Mouse (Mus musculus): ENCODE data around the gene Gm14214. TPM values are rescaled to one million over a fixed set of nuclear protein-coding genes. Genes with fewer than 3 reads are reported as not detected.

The Gm14214 gene
- polyA plus RNA-seq, 1 experiment from 2014 or later = not detected

GRCm38 (mm10) chr2:154731916-154732315 is 37.9 kb downstream of the Gm14214 start:
- no peak overlapping the region for H3K4me3 ChIP-seq (ENCODE audit: low read depth, low read length)
- no peak overlapping the region for H3K4me2 ChIP-seq (ENCODE audit: low read depth, severe bottlenecking)
- no peak for DNase-seq (ENCODE audit: low spot score)
- H3K27me3 ChIP-seq (ENCODE audit: control insufficient read depth, insufficient read depth, low read length) = no peaks in the 10 kb centered on the region
- no peak for ATAC-seq (ENCODE audit: insufficient number of reproducible peaks, low FRiP score, low TSS enrichment, low read depth)
- no peaks in the 10 kb centered on the region for H3K36me3 ChIP-seq (ENCODE audit: control insufficient read depth, insufficient read depth, low read length)
- no peak overlapping the region for H3K9ac ChIP-seq (ENCODE audit: low read length)
- no peak overlapping the region for H3K27ac ChIP-seq (replicated peaks; ENCODE audit: low read depth, low read length)
- H3K9me3 ChIP-seq (ENCODE audit: control insufficient read depth, low read length) = no peaks in the 10 kb centered on the region
- H3K4me1 ChIP-seq (ENCODE audit: control insufficient read depth, insufficient read depth, low read length) = peaks cover 4% of the 10 kb centered on the region; the same call in 1 of the 2 replicates
- WGBS = 62% methylated on average over 2 of the region's 2 CpGs

DNA sequence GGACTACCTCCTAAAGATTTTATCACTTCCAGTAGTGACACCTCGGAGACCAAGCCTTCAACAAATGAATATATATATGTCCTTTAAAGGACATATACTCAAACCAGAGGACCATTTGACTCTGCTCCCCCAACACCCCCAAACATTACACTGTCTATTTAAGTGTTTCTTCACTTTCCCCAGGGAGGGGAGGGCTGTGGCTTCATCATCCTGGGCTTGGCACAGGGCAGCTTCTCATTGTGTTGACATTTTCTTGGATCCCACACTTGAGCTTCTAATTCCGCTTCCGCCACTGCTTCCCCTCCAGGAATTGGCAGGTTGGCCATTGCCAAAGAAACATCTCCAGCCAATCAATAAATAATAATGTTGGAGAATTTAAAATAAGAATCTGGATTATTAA is 39.0 kb downstream of the Gm14214 start:
- DNase-seq (ENCODE audit: low spot score) (no peak), ATAC-seq (ENCODE audit: insufficient number of reproducible peaks, low FRiP score, low TSS enrichment, low read depth) (no peak)
- H3K36me3 ChIP-seq (ENCODE audit: control insufficient read depth, insufficient read depth, low read length) = no peaks in the 10 kb centered on the region
- H3K27ac ChIP-seq (replicated peaks; ENCODE audit: low read depth, low read length) = no peak overlapping the region
- no peaks in the 10 kb centered on the region for H3K9me3 ChIP-seq (ENCODE audit: control insufficient read depth, low read length)
- H3K4me1 ChIP-seq (ENCODE audit: control insufficient read depth, insufficient read depth, low read length) = peaks cover 4% of the 10 kb centered on the region; the same call in 1 of the 2 replicates
- H3K4me2 ChIP-seq (ENCODE audit: low read depth, severe bottlenecking) = no peak overlapping the region
- H3K27me3 ChIP-seq (ENCODE audit: control insufficient read depth, insufficient read depth, low read length) = no peaks in the 10 kb centered on the region
- WGBS = 85% methylated on average over 3 of the region's 3 CpGs
- H3K4me3 ChIP-seq (ENCODE audit: low read depth, low read length) = no peak overlapping the region
- H3K9ac ChIP-seq (ENCODE audit: low read length) = no peak overlapping the region

DNA sequence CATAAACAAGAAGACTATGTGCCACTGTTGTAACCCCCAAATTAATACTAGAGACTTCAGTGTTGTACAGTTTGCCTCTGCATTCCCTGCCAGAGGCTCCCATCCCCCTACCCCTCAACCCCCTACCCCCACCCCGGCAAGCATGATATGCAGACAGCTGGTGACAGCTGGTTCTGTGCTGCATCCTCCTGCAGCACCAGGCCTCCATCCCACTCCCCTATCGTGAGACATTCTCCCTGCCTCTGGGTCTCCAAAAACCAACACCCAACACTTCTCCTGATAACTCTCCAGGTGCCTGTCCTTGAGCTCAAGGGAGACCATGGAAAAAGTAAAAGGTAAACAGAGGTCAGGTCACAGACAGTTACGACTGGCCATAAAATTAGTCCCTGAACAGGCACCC is 40.1 kb downstream of the Gm14214 start:
- ATAC-seq (ENCODE audit: insufficient number of reproducible peaks, low FRiP score, low TSS enrichment, low read depth) (no peak), DNase-seq (ENCODE audit: low spot score) (no peak)
- no peak overlapping the region for H3K27ac ChIP-seq (replicated peaks; ENCODE audit: low read depth, low read length)
- 29% methylated on average over 3 of the region's 3 CpGs for WGBS
- H3K4me2 ChIP-seq (ENCODE audit: low read depth, severe bottlenecking) = no peak overlapping the region
- no peaks in the 10 kb centered on the region for H3K36me3 ChIP-seq (ENCODE audit: control insufficient read depth, insufficient read depth, low read length)
- peaks cover 4% of the 10 kb centered on the region; the same call in 1 of the 2 replicates for H3K4me1 ChIP-seq (ENCODE audit: control insufficient read depth, insufficient read depth, low read length)
- H3K27me3 ChIP-seq (ENCODE audit: control insufficient read depth, insufficient read depth, low read length) = no peaks in the 10 kb centered on the region
- no peak overlapping the region for H3K9ac ChIP-seq (ENCODE audit: low read length)
- no peaks in the 10 kb centered on the region for H3K9me3 ChIP-seq (ENCODE audit: control insufficient read depth, low read length)
- no peak overlapping the region for H3K4me3 ChIP-seq (ENCODE audit: low read depth, low read length)

DNA sequence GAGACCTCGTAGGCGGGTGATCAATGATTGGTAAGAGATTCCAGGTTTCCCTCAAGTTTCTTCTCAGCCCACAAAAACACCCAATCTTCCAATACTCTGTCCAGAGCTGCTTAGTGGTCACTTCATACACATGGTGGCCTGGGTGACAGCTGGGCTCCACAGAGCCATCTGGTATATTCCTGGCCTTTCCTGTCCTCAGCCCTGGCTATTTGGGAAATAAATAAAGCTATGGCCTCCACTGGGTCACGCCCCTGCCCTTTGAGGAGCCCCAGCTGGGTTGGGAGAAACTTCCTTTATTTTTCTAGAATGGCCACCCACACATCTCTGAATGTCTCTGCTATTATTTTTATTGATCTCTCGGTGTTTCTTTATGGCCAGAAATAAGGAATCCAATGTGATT is 46.4 kb downstream of the Gm14214 start:
- Histone ChIP-seq H3K4me3 (ENCODE audit: low read depth, low read length) (no peak overlapping the region), H3K27me3 (ENCODE audit: control insufficient read depth, insufficient read depth, low read length) (no peaks in the 10 kb centered on the region), H3K36me3 (ENCODE audit: control insufficient read depth, insufficient read depth, low read length) (no peaks in the 10 kb centered on the region), H3K9ac (ENCODE audit: low read length) (no peak overlapping the region), H3K4me2 (ENCODE audit: low read depth, severe bottlenecking) (no peak overlapping the region), H3K4me1 (ENCODE audit: control insufficient read depth, insufficient read depth, low read length) (no peaks in the 10 kb centered on the region), H3K27ac (replicated peaks; ENCODE audit: low read depth, low read length) (no peak overlapping the region), H3K9me3 (ENCODE audit: control insufficient read depth, low read length) (no peaks in the 10 kb centered on the region)
- DNase-seq (ENCODE audit: low spot score) (no peak), ATAC-seq (ENCODE audit: insufficient number of reproducible peaks, low FRiP score, low TSS enrichment, low read depth) (no peak)
- 86% methylated on average over 4 of the region's 4 CpGs for WGBS

GRCm38 (mm10) chr2:154720315-154720714 is 49.5 kb downstream of the Gm14214 start:
- Histone ChIP-seq H3K4me1 (ENCODE audit: control insufficient read depth, insufficient read depth, low read length) (no peaks in the 10 kb centered on the region), H3K4me2 (ENCODE audit: low read depth, severe bottlenecking) (no peak overlapping the region), H3K36me3 (ENCODE audit: control insufficient read depth, insufficient read depth, low read length) (no peaks in the 10 kb centered on the region), H3K27me3 (ENCODE audit: control insufficient read depth, insufficient read depth, low read length) (no peaks in the 10 kb centered on the region), H3K9ac (ENCODE audit: low read length) (no peak overlapping the region), H3K27ac (replicated peaks; ENCODE audit: low read depth, low read length) (no peak overlapping the region), H3K4me3 (ENCODE audit: low read depth, low read length) (no peak overlapping the region), H3K9me3 (ENCODE audit: control insufficient read depth, low read length) (no peaks in the 10 kb centered on the region)
- 82% methylated on average over 2 of the region's 2 CpGs for WGBS
- DNase-seq (ENCODE audit: low spot score) (no peak), ATAC-seq (ENCODE audit: insufficient number of reproducible peaks, low FRiP score, low TSS enrichment, low read depth) (no peak)

Other genes starting within 250 kb of the Gm14214 start
- 0.95 and 1.0 TPM in 2 replicates for gene 1700003F12Rik, start 222.9 kb downstream of the Gm14214 start, polyA plus RNA-seq (2014; fragmentation: Nextera tagmentation; extraction: Ambion mirVana)
- gene Actl10, start 218.3 kb downstream of the Gm14214 start, polyA plus RNA-seq (2014; fragmentation: Nextera tagmentation; extraction: Ambion mirVana) = 0.19 and 0.20 TPM in 2 replicates
- gene Necab3, start 211.1 kb downstream of the Gm14214 start, polyA plus RNA-seq (2014; fragmentation: Nextera tagmentation; extraction: Ambion mirVana) = 1.4 and 1.5 TPM in 2 replicates
- gene E2f1, start 200.1 kb downstream of the Gm14214 start, polyA plus RNA-seq (2014; fragmentation: Nextera tagmentation; extraction: Ambion mirVana) = 8.9 and 10.9 TPM in 2 replicates
- 13.5 and 15.9 TPM in 2 replicates for gene Pxmp4, start 166.3 kb downstream of the Gm14214 start, polyA plus RNA-seq (2014; fragmentation: Nextera tagmentation; extraction: Ambion mirVana)
- 0.91 and 1.2 TPM in 2 replicates for gene Zfp341, start 156.7 kb downstream of the Gm14214 start, polyA plus RNA-seq (2014; fragmentation: Nextera tagmentation; extraction: Ambion mirVana)
- gene 4930519P11Rik, start 156.6 kb downstream of the Gm14214 start, polyA plus RNA-seq (2014; fragmentation: Nextera tagmentation; extraction: Ambion mirVana) = 0.43 and 0.67 TPM in 2 replicates
- gene Chmp4b, start 118.3 kb downstream of the Gm14214 start, polyA plus RNA-seq (2014; fragmentation: Nextera tagmentation; extraction: Ambion mirVana) = 12.8 and 13.7 TPM in 2 replicates
- 72.8 and 119 TPM in 2 replicates for gene Raly, start 21.1 kb upstream of the Gm14214 start, polyA plus RNA-seq (2014; fragmentation: Nextera tagmentation; extraction: Ambion mirVana)
- gene a, start 21.4 kb upstream of the Gm14214 start, polyA plus RNA-seq (2014; fragmentation: Nextera tagmentation; extraction: Ambion mirVana) = 13.8 and 17.7 TPM in 2 replicates
- gene Eif2s2, start 122.9 kb upstream of the Gm14214 start, polyA plus RNA-seq (2014; fragmentation: Nextera tagmentation; extraction: Ambion mirVana) = 152 and 153 TPM in 2 replicates
- gene Gm14226, start 248.2 kb upstream of the Gm14214 start, polyA plus RNA-seq (2014; fragmentation: Nextera tagmentation; extraction: Ambion mirVana) = 10.2 and 13.0 TPM in 2 replicates

All from limb, embryonic 11.5 days (tissue).